Mouse (Mus musculus) lung, embryonic 15.5 days (tissue): ENCODE measurements around the gene Sult3a2. TPM values are rescaled to one million over a fixed set of nuclear protein-coding genes. Genes with fewer than 3 reads are reported as not detected.

Experiments used
- ATAC-seq: fragments of 200-750 bp; cut with Nextera tagmentation; 2 replicates; pipeline ENCODE4 v1.8.0; 2017; ENCODE audit warnings: moderate number of reproducible peaks, borderline replicate concordance; ENCODE audit not compliant: low FRiP score, low TSS enrichment; ENCODE audit errors: extremely low read depth
- H3K27ac ChIP-seq: fragments of 300-500 bp; sonication (generic); 2 replicates; pipeline ENCODE4 v1.5.1; 2015; ENCODE audit warnings: moderate library complexity, mild to moderate bottlenecking, inconsistent platforms
- H3K27me3 ChIP-seq: fragments of 300-500 bp; sonication (generic); 2 replicates; pipeline ENCODE4 v1.6.1; 2015; ENCODE audit warnings: inconsistent platforms
- H3K36me3 ChIP-seq: fragments of 300-500 bp; sonication (generic); 2 replicates; pipeline ENCODE4 v1.6.1; 2015; ENCODE audit warnings: inconsistent platforms
- H3K4me1 ChIP-seq: fragments of 300-500 bp; sonication (generic); 2 replicates; pipeline ENCODE4 v1.6.1; 2015; ENCODE audit warnings: inconsistent platforms
- H3K4me2 ChIP-seq: fragments of 300-500 bp; sonication (generic); 2 replicates; pipeline ENCODE4 v1.6.1; 2015; ENCODE audit warnings: inconsistent platforms, mild to moderate bottlenecking, moderate library complexity
- H3K4me3 ChIP-seq: fragments of 300-500 bp; sonication (generic); 2 replicates; pipeline ENCODE4 v1.5.1; 2015; ENCODE audit warnings: mild to moderate bottlenecking, inconsistent platforms
- H3K9ac ChIP-seq: fragments of 300-500 bp; sonication (generic); 2 replicates; pipeline ENCODE4 v1.6.1; 2015; ENCODE audit warnings: inconsistent platforms
- H3K9me3 ChIP-seq: fragments of 300-500 bp; sonication (generic); 2 replicates; pipeline ENCODE4 v1.6.1; 2016; ENCODE audit warnings: inconsistent platforms
- WGBS: fragments of 180-500 bp; shearing (Covaris S2); methylation state at CpG from one replicate; pipeline ENCODE4 v1.1.7; 2015; 5-methylcytosine and 5-hydroxymethylcytosine counted together
- polyA plus RNA-seq: library from polyadenylated mRNA; unstranded; fragments of >200 nt; fragmentation: Nextera tagmentation; extraction: Ambion mirVana; gene quantifications from 2 replicates; pipeline ENCODE4 v1.2.1, GENCODE M21; 2015

Sult3a2 gene
- polyA plus RNA-seq, 1 experiment from 2014 or later: not detected

DNA sequence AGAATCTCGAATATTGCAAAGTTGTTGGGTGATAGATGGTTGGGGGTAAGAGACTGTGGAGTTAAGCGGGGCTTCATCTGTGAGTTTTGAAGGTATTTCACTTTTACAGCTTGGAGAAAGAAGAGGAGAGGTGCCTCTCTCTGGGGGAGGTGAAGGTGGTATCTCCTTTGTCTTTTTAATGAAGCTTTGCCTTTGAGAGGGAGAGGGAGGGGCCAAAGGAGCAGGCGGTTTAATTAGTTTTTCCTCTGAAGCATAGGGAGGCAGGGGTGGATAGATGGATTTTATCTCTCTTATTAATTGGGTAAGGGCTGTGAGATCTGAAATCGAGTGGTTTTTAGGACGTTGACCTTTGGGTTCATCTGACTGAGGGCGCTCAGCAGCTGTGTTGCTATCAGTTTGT lies 62.7 kb downstream of the Sult3a2 start:
- Histone ChIP-seq H3K27me3 (no peaks in the 10 kb centered on the region), H3K4me3 (no peak overlapping the region), H3K36me3 (no peaks in the 10 kb centered on the region), H3K9ac (no peak overlapping the region), H3K4me2 (no peak overlapping the region), H3K4me1 (no peaks in the 10 kb centered on the region), H3K27ac (no peak overlapping the region), H3K9me3 (no peaks in the 10 kb centered on the region)
- WGBS: 42% methylated on average over 6 of the region's 6 CpGs
- ATAC-seq: no peak

- no peak for ATAC-seq
- Histone ChIP-seq H3K27me3 (no peaks in the 10 kb centered on the region), H3K4me3 (no peak overlapping the region), H3K27ac (no peak overlapping the region), H3K9me3 (no peaks in the 10 kb centered on the region), H3K36me3 (no peaks in the 10 kb centered on the region), H3K9ac (no peak overlapping the region), H3K4me1 (no peaks in the 10 kb centered on the region), H3K4me2 (no peak overlapping the region)
- WGBS: 83% methylated on average over 4 of the region's 4 CpGs
These were observed 64.6 kb downstream of the Sult3a2 start for GRCm38 (mm10) chr10:33721827-33722438.

Other genes with a start within 250 kb of the Sult3a2 start
- gene Clvs2, start 161.9 kb downstream of the Sult3a2 start, polyA plus RNA-seq: 0.05 TPM in 1 of 2 replicates, not detected in the other
- not detected in 2 replicates for gene Sult3a1, start 71.0 kb upstream of the Sult3a2 start, polyA plus RNA-seq
- gene Rsph4a, start 118.4 kb upstream of the Sult3a2 start, polyA plus RNA-seq: 0.67 and 0.81 TPM in 2 replicates
- 16.2 and 19.5 TPM in 2 replicates for gene Zup1, start 164.6 kb upstream of the Sult3a2 start, polyA plus RNA-seq
- 98.0 and 114 TPM in 2 replicates for gene Rwdd1, start 232.9 kb upstream of the Sult3a2 start, polyA plus RNA-seq